Mouse (Mus musculus): ENCODE results near the gene Csf3. TPM values are rescaled to one million over a fixed set of nuclear protein-coding genes. Genes with fewer than 3 reads are reported as not detected.
"Not testable (repeated sequence)": the region's sequence is repeated elsewhere in the genome, so short reads cannot be mapped to it uniquely, and the experiment has no call there.

The Csf3 gene
- polyA plus RNA-seq, 1 experiment from 2014 or later = not detected

DNA sequence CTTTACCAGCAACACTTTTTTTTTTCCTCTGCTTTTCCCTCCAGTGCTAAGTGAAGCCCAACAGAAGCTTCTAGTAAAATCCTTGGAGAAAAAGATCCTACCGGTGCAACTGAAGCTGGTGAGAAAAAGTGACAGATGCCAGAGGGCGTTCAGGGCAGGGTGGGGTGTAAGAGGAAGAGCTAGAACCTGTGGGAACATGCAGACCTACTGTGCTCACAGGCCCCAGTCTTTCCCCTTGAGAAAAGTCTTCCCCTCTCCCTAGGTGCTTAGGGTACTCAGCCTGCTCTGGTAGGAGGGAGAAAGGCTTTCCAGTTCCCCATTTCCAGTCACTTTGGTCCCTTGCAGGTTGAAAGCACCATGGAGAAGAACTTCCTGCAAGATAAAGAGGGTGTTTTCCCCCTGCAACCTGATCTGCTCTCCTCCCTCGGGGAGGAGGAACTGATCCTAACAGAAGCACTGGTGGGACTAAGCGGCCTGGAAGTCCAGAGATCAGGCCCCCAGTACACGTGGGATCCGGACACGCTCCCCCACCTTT is 25.2 kb upstream of the Csf3 start:
- H3K9ac ChIP-seq (replicated peaks; ENCODE audit: low read depth, low read length) = no peak overlapping the region
- no peaks in the 10 kb centered on the region for H3K27me3 ChIP-seq (ENCODE audit: control insufficient read depth, insufficient read depth, low read length)
- WGBS = 55% methylated on average over 7 of the region's 7 CpGs
- no peaks in the 10 kb centered on the region for H3K9me3 ChIP-seq (ENCODE audit: control insufficient read depth, low read length)
- no peak for ATAC-seq (ENCODE audit: low read depth)
- no peaks in the 10 kb centered on the region for H3K4me1 ChIP-seq (ENCODE audit: control insufficient read depth, insufficient read depth, low read length)
- H3K4me3 ChIP-seq (ENCODE audit: low read depth, low read length) = no peak overlapping the region
- H3K27ac ChIP-seq (ENCODE audit: low read depth, low read length) = no peak overlapping the region
- no peak overlapping the region for H3K4me2 ChIP-seq (ENCODE audit: low read depth, low read length)
- H3K36me3 ChIP-seq (ENCODE audit: control insufficient read depth, insufficient read depth, low read length) = no peaks in the 10 kb centered on the region

DNA sequence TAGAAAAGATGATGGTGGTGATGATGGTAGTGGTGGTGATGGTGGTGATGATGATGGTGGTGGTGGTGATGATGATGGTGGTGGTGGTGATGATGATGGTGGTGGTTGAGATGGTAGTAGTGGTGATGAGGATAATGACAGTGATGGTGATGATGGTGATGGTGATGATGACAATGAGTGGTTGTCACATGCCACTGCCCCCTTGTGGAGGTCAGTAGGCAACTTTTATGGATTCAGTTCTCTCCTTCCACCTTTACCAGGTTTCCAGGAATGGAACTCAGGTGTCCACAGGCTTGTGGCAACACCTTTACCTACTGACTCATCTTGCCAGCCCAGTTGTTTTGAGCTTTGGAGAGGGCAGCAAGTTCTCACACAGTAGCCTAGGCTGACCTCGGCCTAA is 21.0 kb upstream of the Csf3 start:
- WGBS = 94% methylated on average over 1 of the region's 1 CpGs
- no peaks in the 10 kb centered on the region for H3K36me3 ChIP-seq (ENCODE audit: control insufficient read depth, insufficient read depth, low read length)

DNA sequence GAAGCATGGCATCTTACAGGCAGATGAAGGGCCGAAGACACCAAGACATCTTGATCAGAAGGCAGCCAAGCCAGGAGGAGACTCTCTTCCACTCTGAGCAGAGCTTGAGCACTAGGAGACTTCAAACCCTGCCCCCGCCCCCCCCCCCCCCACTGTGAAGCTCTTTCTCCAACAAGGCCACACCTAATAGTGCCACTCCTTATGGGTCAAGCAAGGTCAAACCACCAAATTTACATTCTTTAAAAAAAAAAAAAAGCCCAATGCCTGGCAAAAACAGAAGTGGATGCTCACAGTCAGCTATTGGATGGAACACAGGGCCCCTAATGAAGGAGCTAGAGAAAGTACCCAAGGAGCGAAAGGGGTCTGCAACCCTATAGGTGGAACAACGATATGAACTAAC is 20.5 kb upstream of the Csf3 start:
- WGBS = 88% methylated on average over 4 of the region's 4 CpGs
- not testable (repeated sequence) for ATAC-seq (ENCODE audit: low read depth); H3K4me1 ChIP-seq (ENCODE audit: control insufficient read depth, insufficient read depth, low read length); H3K27ac ChIP-seq (ENCODE audit: low read depth, low read length); H3K4me2 ChIP-seq (ENCODE audit: low read depth, low read length); H3K9me3 ChIP-seq (ENCODE audit: control insufficient read depth, low read length); H3K27me3 ChIP-seq (ENCODE audit: control insufficient read depth, insufficient read depth, low read length); H3K9ac ChIP-seq (replicated peaks; ENCODE audit: low read depth, low read length); H3K4me3 ChIP-seq (ENCODE audit: low read depth, low read length); H3K36me3 ChIP-seq (ENCODE audit: control insufficient read depth, insufficient read depth, low read length)

More for the DNA sequence above, 21.0 kb upstream of the Csf3 start:
- no peaks in the 10 kb centered on the region for H3K27me3 ChIP-seq (ENCODE audit: control insufficient read depth, insufficient read depth, low read length)
- no peak overlapping the region for H3K4me3 ChIP-seq (ENCODE audit: low read depth, low read length)
- no peak for ATAC-seq (ENCODE audit: low read depth)
- peaks cover 7% of the 10 kb centered on the region for H3K4me1 ChIP-seq (ENCODE audit: control insufficient read depth, insufficient read depth, low read length)
- no peak overlapping the region for H3K4me2 ChIP-seq (ENCODE audit: low read depth, low read length)
- H3K9ac ChIP-seq (replicated peaks; ENCODE audit: low read depth, low read length) = no peak overlapping the region
- no peak overlapping the region for H3K27ac ChIP-seq (ENCODE audit: low read depth, low read length)
- H3K9me3 ChIP-seq (ENCODE audit: control insufficient read depth, low read length) = no peaks in the 10 kb centered on the region

DNA sequence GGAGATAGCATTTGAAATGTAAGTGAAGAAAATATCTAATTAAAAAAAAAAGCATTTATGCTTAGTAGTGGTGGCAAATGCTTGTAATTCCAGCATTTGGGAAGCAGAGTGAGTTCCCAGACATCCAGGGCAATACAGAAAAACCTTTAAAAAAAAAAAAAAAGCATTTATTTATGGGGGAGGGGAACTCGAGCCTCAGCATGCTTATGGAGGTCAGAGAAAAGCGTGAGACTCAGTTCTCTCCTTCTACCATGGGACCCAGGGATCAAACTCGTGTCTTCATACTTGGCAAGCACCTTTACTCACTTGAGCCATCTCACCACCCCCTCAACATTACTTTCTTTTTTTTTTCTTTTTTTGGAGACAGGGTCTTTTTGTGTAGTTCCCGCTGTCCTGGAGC is 19.9 kb upstream of the Csf3 start:
- no peak overlapping the region for H3K9ac ChIP-seq (replicated peaks; ENCODE audit: low read depth, low read length)
- H3K4me2 ChIP-seq (ENCODE audit: low read depth, low read length) = 0 out of 2 replicates have a peak overlapping the region, but pooled peaks have one; percentile 91
- H3K27me3 ChIP-seq (ENCODE audit: control insufficient read depth, insufficient read depth, low read length) = no peaks in the 10 kb centered on the region
- H3K4me1 ChIP-seq (ENCODE audit: control insufficient read depth, insufficient read depth, low read length) = peaks cover 7% of the 10 kb centered on the region
- H3K27ac ChIP-seq (ENCODE audit: low read depth, low read length) = no peak overlapping the region
- peaks cover 10% of the 10 kb centered on the region for H3K36me3 ChIP-seq (ENCODE audit: control insufficient read depth, insufficient read depth, low read length)
- ATAC-seq (ENCODE audit: low read depth) = no peak
- 83% methylated on average over 4 of the region's 4 CpGs for WGBS
- H3K4me3 ChIP-seq (ENCODE audit: low read depth, low read length) = no peak overlapping the region
- no peaks in the 10 kb centered on the region for H3K9me3 ChIP-seq (ENCODE audit: control insufficient read depth, low read length)

DNA sequence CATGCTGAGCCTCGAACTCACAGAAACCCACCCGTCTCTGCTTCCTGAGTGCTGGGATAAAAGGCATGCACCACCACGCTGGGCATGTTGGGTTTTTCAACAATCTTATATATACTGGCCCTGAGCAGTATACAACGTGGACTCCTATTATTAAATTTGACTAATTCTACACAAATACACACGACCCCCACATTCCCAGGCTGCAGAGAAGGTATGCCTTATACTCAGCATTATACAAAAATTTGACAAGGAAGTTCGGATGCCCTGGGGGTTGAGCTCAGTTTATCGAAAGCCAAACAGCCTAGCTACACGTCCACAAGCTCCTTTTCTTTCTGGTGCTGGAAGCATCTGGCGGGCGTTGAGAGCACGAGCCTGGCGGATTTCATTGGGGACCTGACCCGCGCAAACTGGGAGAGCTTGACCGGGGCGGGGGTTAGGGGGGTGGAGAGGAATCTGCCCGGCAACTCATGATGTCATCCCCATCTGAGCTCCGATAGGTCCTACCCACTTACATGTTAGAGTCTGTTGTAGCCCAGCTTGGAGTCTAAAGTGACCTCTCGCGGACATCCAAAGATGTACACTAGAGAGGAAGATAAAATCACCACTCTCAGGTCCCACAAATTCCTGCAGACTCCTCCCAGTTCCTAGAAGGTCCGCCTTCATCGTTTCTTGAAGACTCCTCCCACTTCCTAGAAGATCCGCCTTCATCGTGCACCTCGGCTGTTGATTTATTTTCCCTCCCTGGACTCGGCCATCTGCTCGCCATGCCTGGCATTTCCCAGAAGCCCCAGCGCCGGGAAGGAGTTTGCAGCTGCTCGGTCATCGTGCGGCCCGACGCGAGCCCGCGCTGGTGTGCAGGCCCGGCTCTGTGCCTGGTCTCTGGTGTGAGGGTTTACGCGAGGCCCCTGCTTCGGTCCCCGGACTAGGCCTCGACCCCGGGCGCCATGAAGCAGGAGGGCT is 19.0 kb upstream of the Csf3 start, which contains the start of gene Psmd3:
Gene Psmd3, plus strand, starts transcription at position 769 of the 960 bp plus-strand sequence.
- WGBS = 6% methylated on average over 45 of the region's 45 CpGs
- Histone ChIP-seq H3K27ac (ENCODE audit: low read depth, low read length) (peak within 1 kb of the TSS; percentile 49), H3K36me3 (ENCODE audit: control insufficient read depth, insufficient read depth, low read length) (peaks cover 19% of the 10 kb centered on the region), H3K27me3 (ENCODE audit: control insufficient read depth, insufficient read depth, low read length) (no peaks in the 10 kb centered on the region), H3K9me3 (ENCODE audit: control insufficient read depth, low read length) (no peaks in the 10 kb centered on the region), H3K9ac (replicated peaks; ENCODE audit: low read depth, low read length) (peak within 1 kb of the TSS; percentile 98), H3K4me3 (ENCODE audit: low read depth, low read length) (peak within 1 kb of the TSS; percentile 98), H3K4me2 (ENCODE audit: low read depth, low read length) (peak within 1 kb of the TSS; percentile 91), H3K4me1 (ENCODE audit: control insufficient read depth, insufficient read depth, low read length) (peaks cover 7% of the 10 kb centered on the region)
- peak; percentile 95 for ATAC-seq (ENCODE audit: low read depth)

DNA sequence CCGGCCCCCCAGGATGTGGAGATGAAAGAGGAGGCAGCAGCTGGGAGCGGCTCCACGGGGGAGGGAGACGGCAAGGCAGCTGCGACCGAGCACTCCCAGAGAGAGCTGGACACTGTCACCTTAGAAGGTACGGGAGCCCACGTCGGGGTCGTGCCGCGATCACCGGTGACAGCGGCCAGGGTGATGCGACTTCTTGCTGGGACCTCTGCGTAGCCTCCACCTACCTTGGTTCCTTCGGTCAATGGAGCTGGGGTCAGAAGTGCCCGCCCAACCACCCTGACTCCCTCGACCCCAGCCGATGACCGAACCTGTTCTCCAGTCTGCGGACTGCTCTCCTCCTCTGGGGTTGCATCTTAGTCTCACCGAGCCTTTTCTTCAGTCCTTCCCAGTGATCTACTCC is 18.3 kb upstream of the Csf3 start:
- Histone ChIP-seq H3K27ac (ENCODE audit: low read depth, low read length) (peak overlapping the region; percentile 49), H3K4me2 (ENCODE audit: low read depth, low read length) (peak overlapping the region; percentile 91), H3K27me3 (ENCODE audit: control insufficient read depth, insufficient read depth, low read length) (no peaks in the 10 kb centered on the region), H3K4me1 (ENCODE audit: control insufficient read depth, insufficient read depth, low read length) (peaks cover 7% of the 10 kb centered on the region), H3K9me3 (ENCODE audit: control insufficient read depth, low read length) (no peaks in the 10 kb centered on the region), H3K4me3 (ENCODE audit: low read depth, low read length) (peak overlapping the region; percentile 98), H3K9ac (replicated peaks; ENCODE audit: low read depth, low read length) (peak overlapping the region; percentile 98), H3K36me3 (ENCODE audit: control insufficient read depth, insufficient read depth, low read length) (peaks cover 26% of the 10 kb centered on the region)
- ATAC-seq (ENCODE audit: low read depth) = peak; percentile 22; the same call in 1 of the 2 replicates
- 0% methylated on average over 23 of the region's 23 CpGs for WGBS

DNA sequence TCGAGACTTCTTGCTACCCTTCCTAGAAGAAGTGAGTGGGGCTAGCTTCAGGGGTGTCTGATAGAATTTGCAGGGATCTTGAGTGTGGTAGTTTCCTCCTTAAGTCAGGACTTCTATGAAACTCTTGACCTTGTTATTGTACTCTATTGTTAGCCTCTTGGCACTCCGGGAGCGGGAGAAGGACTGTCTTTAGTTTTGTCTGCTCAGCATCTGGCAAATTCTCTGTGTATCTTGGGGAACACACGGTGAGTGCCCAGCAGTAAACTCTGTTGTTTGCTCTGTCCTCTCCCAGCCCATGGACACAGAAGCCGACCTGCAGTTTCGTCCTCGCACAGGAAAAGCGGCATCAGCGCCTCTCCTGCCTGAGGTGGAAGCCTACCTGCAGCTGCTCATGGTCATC is 15.4 kb upstream of the Csf3 start:
- peaks cover 48% of the 10 kb centered on the region for H3K36me3 ChIP-seq (ENCODE audit: control insufficient read depth, insufficient read depth, low read length)
- no peaks in the 10 kb centered on the region for H3K9me3 ChIP-seq (ENCODE audit: control insufficient read depth, low read length)
- no peak overlapping the region for H3K4me3 ChIP-seq (ENCODE audit: low read depth, low read length)
- no peak overlapping the region for H3K4me2 ChIP-seq (ENCODE audit: low read depth, low read length)
- 90% methylated on average over 9 of the region's 9 CpGs for WGBS
- H3K27ac ChIP-seq (ENCODE audit: low read depth, low read length) = no peak overlapping the region
- peaks cover 7% of the 10 kb centered on the region for H3K4me1 ChIP-seq (ENCODE audit: control insufficient read depth, insufficient read depth, low read length)
- ATAC-seq (ENCODE audit: low read depth) = no peak
- no peaks in the 10 kb centered on the region for H3K27me3 ChIP-seq (ENCODE audit: control insufficient read depth, insufficient read depth, low read length)
- no peak overlapping the region for H3K9ac ChIP-seq (replicated peaks; ENCODE audit: low read depth, low read length)

DNA sequence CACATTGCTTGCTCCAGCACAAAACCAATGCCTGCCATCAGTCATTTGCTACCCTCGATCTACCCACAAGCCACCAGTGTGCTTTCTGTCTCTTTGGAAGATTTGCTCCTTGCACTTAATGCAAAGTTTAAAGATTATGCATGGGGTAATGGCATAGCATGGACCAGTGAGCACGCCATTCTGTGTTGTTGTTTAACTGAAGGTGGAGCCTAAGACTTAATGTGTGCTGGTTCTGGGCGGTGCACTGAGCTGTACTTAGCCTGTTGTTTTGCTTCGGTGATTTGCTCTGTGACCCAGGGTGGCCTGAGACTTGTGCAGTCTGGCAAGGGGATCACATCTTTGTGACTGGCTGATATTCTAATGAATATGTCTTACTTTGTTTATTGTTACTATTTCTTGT is 14.1 kb upstream of the Csf3 start:
- Histone ChIP-seq H3K9ac (replicated peaks; ENCODE audit: low read depth, low read length) (no peak overlapping the region), H3K9me3 (ENCODE audit: control insufficient read depth, low read length) (no peaks in the 10 kb centered on the region), H3K36me3 (ENCODE audit: control insufficient read depth, insufficient read depth, low read length) (peaks cover 61% of the 10 kb centered on the region), H3K4me3 (ENCODE audit: low read depth, low read length) (no peak overlapping the region), H3K4me2 (ENCODE audit: low read depth, low read length) (no peak overlapping the region), H3K4me1 (ENCODE audit: control insufficient read depth, insufficient read depth, low read length) (peaks cover 7% of the 10 kb centered on the region), H3K27me3 (ENCODE audit: control insufficient read depth, insufficient read depth, low read length) (no peaks in the 10 kb centered on the region), H3K27ac (ENCODE audit: low read depth, low read length) (no peak overlapping the region)
- no peak for ATAC-seq (ENCODE audit: low read depth)
- WGBS = 92% methylated on average over 4 of the region's 4 CpGs

DNA sequence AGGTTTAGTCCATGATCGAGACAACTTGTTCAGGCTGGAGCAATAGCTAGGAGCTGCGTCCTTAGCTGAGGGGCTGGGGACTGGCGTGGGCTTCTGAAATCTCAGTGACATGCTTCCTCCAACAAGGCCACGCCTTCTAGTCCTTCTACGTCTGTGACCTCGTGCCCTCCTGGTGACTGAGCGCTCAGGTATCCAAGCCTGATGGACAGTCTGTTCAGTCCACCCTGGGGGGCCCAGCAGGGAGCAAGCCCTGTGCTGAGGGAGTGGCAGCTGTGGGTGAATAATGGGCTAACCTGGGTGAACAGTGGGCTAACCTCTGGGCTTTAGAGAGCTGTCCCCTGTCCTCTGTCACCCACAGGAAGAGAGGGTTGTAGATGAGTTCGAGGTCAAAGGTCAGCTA is 13.1 kb upstream of the Csf3 start:
- Histone ChIP-seq H3K36me3 (ENCODE audit: control insufficient read depth, insufficient read depth, low read length) (peaks cover 71% of the 10 kb centered on the region), H3K9ac (replicated peaks; ENCODE audit: low read depth, low read length) (no peak overlapping the region), H3K27ac (ENCODE audit: low read depth, low read length) (no peak overlapping the region), H3K4me1 (ENCODE audit: control insufficient read depth, insufficient read depth, low read length) (peaks cover 7% of the 10 kb centered on the region), H3K27me3 (ENCODE audit: control insufficient read depth, insufficient read depth, low read length) (no peaks in the 10 kb centered on the region), H3K9me3 (ENCODE audit: control insufficient read depth, low read length) (no peaks in the 10 kb centered on the region), H3K4me2 (ENCODE audit: low read depth, low read length) (no peak overlapping the region), H3K4me3 (ENCODE audit: low read depth, low read length) (no peak overlapping the region)
- 93% methylated on average over 8 of the region's 8 CpGs for WGBS
- no peak for ATAC-seq (ENCODE audit: low read depth)

All from neural tube, embryonic 14.5 days (tissue).